Mouse (Mus musculus) B cell, adult (primary cell): ENCODE results near the gene Gm3173. TPM values are rescaled to one million over a fixed set of nuclear protein-coding genes. Genes with fewer than 3 reads are reported as not detected.

Experiments
- total RNA-seq: library from RNA; stranded (reverse); gene quantifications from 4 replicates; pipeline ENCODE4 v1.2.4, GENCODE M21; 2023; ENCODE audit not compliant: inconsistent age

The Gm3173 gene
- not detected in 4 replicates for total RNA-seq

GRCm38 (mm10) chr14:4430692-4431091 is at the start of gene Gm3173:
Gene Gm3173 (plus strand): TSS chr14:4430992.

GRCm38 (mm10) chr14:4397226-4397625 is 33.6 kb upstream of the Gm3173 start, which contains the start of gene Gm3159:
Gene Gm3159 (plus strand): TSS chr14:4397526.

GRCm38 (mm10) chr14:4414965-4415835 is 15.6 kb upstream of the Gm3173 start, which contains the start of gene Gm3164:
Gene Gm3164 (plus strand): TSS chr14:4415448.

GRCm38 (mm10) chr14:4481445-4481844 is 50.7 kb downstream of the Gm3173 start, which contains the start of gene Gm3182:
Gene Gm3182 (plus strand): TSS chr14:4481745.

GRCm38 (mm10) chr14:4555105-4555504 is 124.3 kb downstream of the Gm3173 start, which contains the start of gene Gm3047:
Gene Gm3047 (plus strand): TSS chr14:4555405.

Other genes with a start within 250 kb of the Gm3173 start
- not detected in 4 replicates for gene Gm2974, start 248.4 kb upstream of the Gm3173 start, total RNA-seq
- not detected in 4 replicates for gene Gm3138, start 181.4 kb upstream of the Gm3173 start, total RNA-seq
- gene Gm3149, start 113.7 kb upstream of the Gm3173 start, total RNA-seq = not detected in 4 replicates
- gene 2610042L04Rik, start 96.2 kb upstream of the Gm3173 start, total RNA-seq = not detected in 4 replicates
- not detected in 4 replicates for gene Gm3159, start 33.5 kb upstream of the Gm3173 start, total RNA-seq
- not detected in 4 replicates for gene Gm3164, start 15.5 kb upstream of the Gm3173 start, total RNA-seq
- not detected in 4 replicates for gene Gm3182, start 50.8 kb downstream of the Gm3173 start, total RNA-seq
- not detected in 4 replicates for gene Gm3047, start 124.4 kb downstream of the Gm3173 start, total RNA-seq
- not detected in 4 replicates for gene Gm8159, start 201.4 kb downstream of the Gm3173 start, total RNA-seq
- not detected in 4 replicates for gene Gm3239, start 233.2 kb downstream of the Gm3173 start, total RNA-seq